Mouse (Mus musculus) bone marrow, adult 2 months (tissue): Measurements from ENCODE around the gene Eif6. TPM values are rescaled to one million over a fixed set of nuclear protein-coding genes. Genes with fewer than 3 reads are reported as not detected.

Source experiments
- H3K27ac ChIP-seq: fragments of 200-500 bp; 2 replicates; pipeline ENCODE4 v1.5.1; 2012; ENCODE audit warnings: low read depth, mild to moderate bottlenecking, control low read depth, inconsistent platforms, low read length; ENCODE audit not compliant: control insufficient read depth, poor library complexity, insufficient read depth
- H3K4me1 ChIP-seq: fragments of 200-500 bp; 2 replicates; pipeline ENCODE4 v1.6.1; 2011; ENCODE audit warnings: low read length; ENCODE audit not compliant: control insufficient read depth, insufficient read depth
- H3K4me3 ChIP-seq: fragments of 200-500 bp; replicated peaks from 2 replicates; pipeline ENCODE3; 2011; ENCODE audit warnings: mild to moderate bottlenecking, low read depth, low read length, control low read depth; ENCODE audit not compliant: control insufficient read depth
- CTCF ChIP-seq: fragments of 200-500 bp; IDR thresholded peaks from 2 replicates; pipeline ENCODE4 v1.5.1; 2011; ENCODE audit warnings: low read length, control low read depth; ENCODE audit not compliant: control insufficient read depth, insufficient read depth
- POLR2A ChIP-seq: fragments of 200-500 bp; IDR thresholded peaks from 2 replicates; pipeline ENCODE4 v1.6.1; 2011; ENCODE audit warnings: low read depth, mild to moderate bottlenecking, control low read depth, low read length, borderline replicate concordance; ENCODE audit not compliant: control insufficient read depth
- WGBS: fragments of 180-500 bp; shearing (Covaris S2); methylation state at CpG from one replicate; pipeline ENCODE4 v1.1.7; 2018; 5-methylcytosine and 5-hydroxymethylcytosine counted together
- polyA plus RNA-seq: library from polyadenylated mRNA; stranded (reverse); fragments of >200 nt; gene quantifications from 2 replicates; pipeline ENCODE4 v1.2.4, GENCODE M21; 2011; ENCODE audit warnings: low replicate concordance; ENCODE audit not compliant: missing spikeins, insufficient read depth, insufficient read length

The Eif6 gene
- polyA plus RNA-seq, 1 experiment = 146 TPM

- Histone ChIP-seq H3K4me3 (peak within 1 kb of the TSS; percentile 77), H3K27ac (peak within 1 kb of the TSS; percentile 69), H3K4me1 (peaks cover 3% of the 10 kb centered on the region; the same call in 1 of the 2 replicates)
- TF ChIP-seq POLR2A = no peak
Measured at GRCm38 (mm10) chr2:155819392-155819448, 7.5 kb downstream of the Eif6 start, which contains the start of gene BC029722. BC029722 (minus strand) TSS chr2:155819426.

- TF ChIP-seq POLR2A = peak; percentile 93
- TF ChIP-seq CTCF = peak; percentile 25; the same call in 1 of the 2 replicates
- Histone ChIP-seq H3K4me1 (peaks cover 3% of the 10 kb centered on the region; the same call in 1 of the 2 replicates), H3K4me3 (peak overlapping the region; percentile 77), H3K27ac (peak overlapping the region; percentile 69)
- 0% methylated on average over 37 of the region's 37 CpGs for WGBS
Measured at GRCm38 (mm10) chr2:155818596-155819391, 7.9 kb downstream of the Eif6 start.

GRCm38 (mm10) chr2:155817301-155818245 is 9.2 kb downstream of the Eif6 start:
- WGBS = 69% methylated on average over 10 of the region's 10 CpGs
- TF ChIP-seq CTCF = no peak
- TF ChIP-seq POLR2A = no peak
- H3K4me3 ChIP-seq = no peak overlapping the region

GRCm38 (mm10) chr2:155816179-155816578 is 10.5 kb downstream of the Eif6 start:
- Histone ChIP-seq H3K27ac (no peak overlapping the region), H3K4me1 (peaks cover 3% of the 10 kb centered on the region; the same call in 1 of the 2 replicates), H3K4me3 (no peak overlapping the region)
- WGBS = 88% methylated on average over 1 of the region's 1 CpGs
- TF ChIP-seq POLR2A (no peak), CTCF (no peak)

More at GRCm38 (mm10) chr2:155817301-155818245, 9.2 kb downstream of the Eif6 start:
- Histone ChIP-seq H3K27ac (no peak overlapping the region), H3K4me1 (peaks cover 3% of the 10 kb centered on the region; the same call in 1 of the 2 replicates)

- no peak overlapping the region for H3K27ac ChIP-seq
- TF ChIP-seq POLR2A (no peak), CTCF (no peak)
- H3K4me1 ChIP-seq = peaks cover 3% of the 10 kb centered on the region; the same call in 1 of the 2 replicates
- 20% methylated on average over 5 of the region's 5 CpGs for WGBS
- H3K4me3 ChIP-seq = no peak overlapping the region
Measured at GRCm38 (mm10) chr2:155814829-155815228, 11.9 kb downstream of the Eif6 start.

- 76% methylated on average over 4 of the region's 4 CpGs for WGBS
Measured at GRCm38 (mm10) chr2:155812637-155813036, 14.1 kb downstream of the Eif6 start.

GRCm38 (mm10) chr2:155811821-155812396 is 14.8 kb downstream of the Eif6 start:
- WGBS = 47% methylated on average over 16 of the region's 16 CpGs
- Histone ChIP-seq H3K4me3 (no peak overlapping the region), H3K27ac (no peak overlapping the region), H3K4me1 (no peaks in the 10 kb centered on the region)
- TF ChIP-seq CTCF (peak; percentile 97), POLR2A (no peak)

More at GRCm38 (mm10) chr2:155812637-155813036, 14.1 kb downstream of the Eif6 start:
- Histone ChIP-seq H3K4me3 (no peak overlapping the region), H3K4me1 (no peaks in the 10 kb centered on the region), H3K27ac (no peak overlapping the region)
- TF ChIP-seq CTCF (no peak), POLR2A (no peak)

- Histone ChIP-seq H3K27ac (no peak overlapping the region), H3K4me3 (no peak overlapping the region), H3K4me1 (no peaks in the 10 kb centered on the region)
- TF ChIP-seq POLR2A (no peak), CTCF (no peak)
- WGBS = 72% methylated on average over 4 of the region's 4 CpGs
Measured at GRCm38 (mm10) chr2:155809620-155810019, 17.1 kb downstream of the Eif6 start.
